Comparison of ENCODE assay signal across 22 mouse cellular contexts in the genomic region with DNA sequence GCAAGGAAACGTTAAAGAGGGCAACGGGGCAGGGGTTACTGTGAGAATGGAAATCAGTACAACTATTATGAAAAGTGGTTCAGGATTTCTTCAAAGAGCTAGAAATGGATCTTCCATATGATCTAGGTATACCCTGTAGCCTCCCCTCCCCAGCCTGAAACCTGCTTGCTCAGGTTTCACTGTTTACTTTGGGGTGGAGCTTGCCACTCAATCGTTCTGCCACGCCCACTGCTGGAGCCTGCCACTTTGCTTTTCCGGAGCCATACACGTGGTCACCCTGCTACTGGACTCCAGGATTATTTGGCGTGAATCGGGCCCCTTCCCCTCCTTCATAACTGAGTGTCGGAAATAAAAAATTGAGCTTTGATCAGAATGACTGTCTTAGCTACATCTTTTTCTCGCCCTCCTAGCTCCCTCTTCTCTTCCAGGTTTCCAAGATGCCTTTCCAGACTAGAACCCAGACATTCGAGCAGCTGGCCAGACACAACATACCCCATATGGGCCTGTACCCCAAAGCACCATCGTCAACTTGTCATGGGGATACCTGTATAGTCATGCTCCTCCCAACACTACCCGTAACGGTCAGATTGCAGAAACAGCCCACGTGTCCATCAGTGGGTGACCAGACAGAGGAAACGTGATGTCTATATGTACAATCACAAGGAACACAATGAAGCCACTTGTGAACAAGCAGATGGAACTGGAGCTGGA. TPM values are rescaled to one million over a fixed set of nuclear protein-coding genes. Genes with fewer than 3 reads are reported as not detected.
A peak's percentile ranks its signal among the peaks of the same experiment; 100 is the strongest.
DNase-seq lines count a peak whose midpoint lies in the region; ATAC-seq lines count a peak whose summit lies in the region.
"Had no signal": no experiment of that assay in that cellular context is flagged by ENCODE, and none has a peak within 500 bp of the region (broad histone marks: within the 10 kb centered on the region; RNA-seq: fewer than 3 reads in every experiment).

No protein-coding gene starts in this region.

- 47% methylated on average over 16 of the region's 16 CpGs for WGBS in kidney, embryonic 15.5 days
- 59% methylated on average over 16 of the region's 16 CpGs for WGBS in limb, embryonic 10.5 days

- H3K4me2 ChIP-seq in kidney, embryonic 15.5 days, result peak overlapping the region; percentile 16; the same call in 1 of the 2 replicates
- H3K4me2 ChIP-seq: embryonic facial prominence, embryonic 15.5 days; heart, embryonic 12.5 days; hindbrain, embryonic 13.5 days; liver, embryonic 13.5 days; midbrain, embryonic 11.5 days had no signal

- H3K4me1 ChIP-seq in kidney, embryonic 15.5 days, result peaks cover 4% of the 10 kb centered on the region; the same call in 1 of the 2 replicates
- H3K4me1 ChIP-seq in limb, embryonic 10.5 days, result no peaks in the 10 kb centered on the region
- H3K4me1 ChIP-seq: embryonic facial prominence, embryonic 15.5 days; heart, embryonic 12.5 days; hindbrain, embryonic 13.5 days; liver, embryonic 13.5 days had no signal

- H3K4me3 ChIP-seq in kidney, embryonic 15.5 days (replicated peaks), result no peak overlapping the region
- no peak overlapping the region for H3K4me3 ChIP-seq in limb, embryonic 10.5 days
- H3K4me3 ChIP-seq: embryonic facial prominence, embryonic 15.5 days; heart, embryonic 12.5 days; hindbrain, embryonic 13.5 days; liver, embryonic 13.5 days had no signal

- DNase-seq in kidney, postnatal 10 days, result no peak
- peak; percentile 4 for DNase-seq in lung, postnatal 14 days
- DNase-seq in lung, postnatal 25 days (ENCODE audit: low spot score), result no peak
- peak; percentile 44 for DNase-seq in lung, postnatal 36 days
- DNase-seq in layer of hippocampus, postnatal 36 days, result no peak
- no peak for DNase-seq in limb, embryonic 10.5 days (ENCODE audit: low spot score)
- DNase-seq: adrenal gland, postnatal 36 days; cerebellum, adult 18-20 months; cerebellum, postnatal 36 days; gastrocnemius, postnatal 36 days; heart, postnatal 14 days; kidney, postnatal 14 days; liver, embryonic 13.5 days; right cerebral cortex, postnatal 4 days; thymus, postnatal 25 days had no signal

- no peak overlapping the region for H3K27ac ChIP-seq in kidney, embryonic 15.5 days
- H3K27ac ChIP-seq in limb, embryonic 10.5 days, result no peak overlapping the region
- H3K27ac ChIP-seq: embryonic facial prominence, embryonic 15.5 days; hindbrain, embryonic 13.5 days; liver, embryonic 13.5 days had no signal

- H3K9ac ChIP-seq in kidney, embryonic 15.5 days, result no peak overlapping the region
- H3K9ac ChIP-seq: embryonic facial prominence, embryonic 15.5 days; heart, embryonic 12.5 days; hindbrain, embryonic 13.5 days; liver, embryonic 13.5 days had no signal

- H3K9me3 ChIP-seq in kidney, embryonic 15.5 days (replicated peaks), result no peaks in the 10 kb centered on the region
- H3K9me3 ChIP-seq in limb, embryonic 10.5 days (replicated peaks), result no peaks in the 10 kb centered on the region
- H3K9me3 ChIP-seq: embryonic facial prominence, embryonic 15.5 days; heart, embryonic 12.5 days; hindbrain, embryonic 13.5 days; liver, embryonic 13.5 days had no signal

- 0 out of 2 replicates have a peak, but pooled peaks cover 3% of the 10 kb centered on the region for H3K27me3 ChIP-seq in kidney, embryonic 15.5 days
- no peaks in the 10 kb centered on the region for H3K27me3 ChIP-seq in limb, embryonic 10.5 days (ENCODE audit: low read depth, poor library complexity, severe bottlenecking)
- H3K27me3 ChIP-seq: heart, embryonic 12.5 days; hindbrain, embryonic 13.5 days had no signal

- H3K36me3 ChIP-seq in kidney, embryonic 15.5 days, result no peaks in the 10 kb centered on the region
- no peaks in the 10 kb centered on the region for H3K36me3 ChIP-seq in limb, embryonic 10.5 days
- H3K36me3 ChIP-seq: embryonic facial prominence, embryonic 15.5 days; heart, embryonic 12.5 days; hindbrain, embryonic 13.5 days; liver, embryonic 13.5 days had no signal

- no peak for ATAC-seq in kidney, embryonic 15.5 days (replicated peaks; ENCODE audit: low FRiP score)
- ATAC-seq: forebrain, embryonic 16.5 days; inflammation-experienced regulatory T-cells, adult 6 months had no signal

RNA-seq across cellular contexts. Expression of a gene that starts 23.7 kb away (rescaled TPM):
- 30.4 and 33.8 TPM in 2 replicates for polyA plus RNA-seq in kidney, embryonic 15.5 days (2015; fragmentation: Nextera tagmentation; extraction: Ambion mirVana)
- total RNA-seq in layer of hippocampus, postnatal 36 days (2021), result 10 to 100 TPM; 22.4 to 23.7 TPM
- 36.3 and 41.4 TPM in 2 replicates for polyA plus RNA-seq in limb, embryonic 10.5 days (2016; fragmentation: Nextera tagmentation; extraction: Ambion mirVana)

Comparison
In these comparisons a context has a peak if more than half of its experiments do, and no peak if none do; other contexts are left out.
1. DNase-seq: peak in lung, postnatal 14 days (single experiment) and lung, postnatal 36 days (single experiment); none in kidney, postnatal 10 days (single experiment), lung, postnatal 25 days (single experiment), layer of hippocampus, postnatal 36 days (0 of 2) and limb, embryonic 10.5 days (single experiment).